Mouse (Mus musculus): ENCODE measurements around the gene Btrc. TPM values are rescaled to one million over a fixed set of nuclear protein-coding genes. Genes with fewer than 3 reads are reported as not detected.

The Btrc gene
- polyA plus RNA-seq (2014; fragmentation: Illumina TruSeq; extraction: RNeasy Lipid Tissue Mini Kit (QIAGEN cat#74804); ENCODE audit: insufficient read depth, low read depth, low replicate concordance): 12.5 TPM

DNA sequence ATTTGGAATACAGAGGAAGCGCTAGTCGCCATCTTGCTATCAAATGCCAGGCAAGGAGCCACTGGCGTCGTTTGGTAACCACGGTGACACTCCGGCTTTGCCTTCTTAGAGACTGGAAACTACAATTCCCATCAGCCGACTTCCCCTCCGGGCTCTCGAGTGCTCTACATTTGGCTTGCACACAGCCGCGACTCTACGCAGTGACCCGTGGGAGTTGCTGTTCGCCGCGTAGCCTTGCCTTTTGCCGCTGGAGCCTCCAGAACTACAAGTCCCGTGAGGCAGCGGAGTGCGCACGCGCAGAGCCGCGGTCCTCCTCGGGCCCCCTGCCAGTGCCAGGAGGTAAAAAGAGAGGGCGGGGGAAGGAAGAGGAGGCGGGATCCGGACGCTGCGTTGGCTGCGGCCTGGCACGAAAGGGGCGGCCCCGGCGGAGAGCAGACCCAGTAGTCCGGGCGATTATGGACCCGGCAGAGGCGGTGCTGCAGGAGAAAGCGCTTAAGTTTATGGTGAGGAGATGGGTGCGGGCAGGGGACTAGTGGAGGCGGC lies at the start of gene Btrc:
Gene Btrc, plus strand, starts transcription at position 351 of the 543 bp plus-strand sequence.

DNA sequence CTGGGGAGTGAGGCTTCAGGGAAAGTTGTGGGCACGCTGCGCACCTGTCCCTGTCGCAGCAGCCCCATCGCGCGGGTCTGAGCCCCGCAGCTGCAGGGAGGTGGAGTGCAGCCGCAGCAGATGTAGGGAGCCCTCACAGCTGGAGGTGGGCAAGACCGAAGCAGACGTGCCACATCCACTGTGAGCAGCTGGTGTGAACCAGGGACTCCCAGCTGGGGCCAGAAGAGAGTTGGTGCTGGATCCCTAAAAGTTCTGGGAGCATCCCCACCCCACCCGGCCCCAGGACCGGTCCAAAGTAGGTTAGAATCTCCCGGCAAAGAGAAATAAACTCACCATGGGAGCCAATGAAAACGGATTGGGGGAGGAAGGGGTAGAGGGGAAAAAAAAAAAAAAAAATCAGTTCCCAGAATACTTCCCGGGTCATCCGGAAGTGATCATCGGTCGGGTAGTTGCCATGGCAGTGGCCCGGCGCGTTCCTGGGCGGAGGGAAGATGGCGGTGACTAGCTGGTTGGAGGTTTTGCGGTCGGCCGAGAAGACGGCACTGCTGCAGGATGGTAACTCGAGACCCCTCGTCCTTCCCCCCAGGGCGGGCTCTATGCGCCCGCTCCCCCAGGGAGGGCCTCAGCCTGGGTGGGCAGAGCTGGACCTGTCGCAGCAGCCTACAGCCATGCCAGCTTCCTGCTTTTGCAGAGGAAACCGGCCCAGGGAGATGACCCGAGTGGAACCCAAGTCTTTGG lies 196.8 kb downstream of the Btrc start, which contains the start of the genes Poll and Gm17018:
Gene Poll, minus strand, starts transcription at position 379 of the 738 bp plus-strand sequence.
Gene Gm17018, plus strand, starts transcription at position 463 of the 738 bp plus-strand sequence.

Other genes with a start within 250 kb of the Btrc start
- not detected for gene Tlx1, start 213.1 kb upstream of the Btrc start, polyA plus RNA-seq (2014; fragmentation: Illumina TruSeq; extraction: RNeasy Lipid Tissue Mini Kit (QIAGEN cat#74804); ENCODE audit: insufficient read depth, low read depth, low replicate concordance)
- gene Lbx1, start 127.9 kb upstream of the Btrc start, polyA plus RNA-seq (2014; fragmentation: Illumina TruSeq; extraction: RNeasy Lipid Tissue Mini Kit (QIAGEN cat#74804); ENCODE audit: insufficient read depth, low read depth, low replicate concordance): not detected
- gene Poll, start 196.8 kb downstream of the Btrc start, polyA plus RNA-seq (2014; fragmentation: Illumina TruSeq; extraction: RNeasy Lipid Tissue Mini Kit (QIAGEN cat#74804); ENCODE audit: insufficient read depth, low read depth, low replicate concordance): 8.5 TPM
- gene Gm17018, start 196.9 kb downstream of the Btrc start, polyA plus RNA-seq (2014; fragmentation: Illumina TruSeq; extraction: RNeasy Lipid Tissue Mini Kit (QIAGEN cat#74804); ENCODE audit: insufficient read depth, low read depth, low replicate concordance): 44.2 TPM

Data from lung, adult 10 weeks (tissue).